Mouse (Mus musculus): ENCODE measurements around the gene Ighmbp2.
"Not testable (repeated sequence)": the region's sequence is repeated elsewhere in the genome, so short reads cannot be mapped to it uniquely, and the experiment has no call there.

Gene Ighmbp2

DNA sequence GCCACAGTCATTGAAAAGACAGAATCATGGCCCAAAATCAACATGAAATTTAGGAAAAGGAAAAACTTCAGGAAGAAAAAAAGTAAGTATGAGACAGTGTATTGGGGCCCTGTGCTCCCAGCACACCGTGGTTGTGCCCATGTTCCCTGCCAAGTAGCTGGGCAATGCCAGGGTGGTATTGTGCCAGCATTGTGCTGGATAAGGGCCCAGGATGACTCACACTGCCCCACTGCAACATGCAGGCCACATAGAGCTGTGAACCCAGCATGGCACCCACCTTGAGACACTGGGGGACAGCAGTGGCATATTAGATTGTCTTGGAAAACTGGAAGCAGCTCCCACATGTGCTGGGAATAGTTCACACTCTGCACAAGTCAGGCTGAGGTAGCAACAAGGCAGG, 6.2 kb upstream of the Ighmbp2 start:
- no peak for DNase-seq (ENCODE audit: low read depth, low spot score)

DNA sequence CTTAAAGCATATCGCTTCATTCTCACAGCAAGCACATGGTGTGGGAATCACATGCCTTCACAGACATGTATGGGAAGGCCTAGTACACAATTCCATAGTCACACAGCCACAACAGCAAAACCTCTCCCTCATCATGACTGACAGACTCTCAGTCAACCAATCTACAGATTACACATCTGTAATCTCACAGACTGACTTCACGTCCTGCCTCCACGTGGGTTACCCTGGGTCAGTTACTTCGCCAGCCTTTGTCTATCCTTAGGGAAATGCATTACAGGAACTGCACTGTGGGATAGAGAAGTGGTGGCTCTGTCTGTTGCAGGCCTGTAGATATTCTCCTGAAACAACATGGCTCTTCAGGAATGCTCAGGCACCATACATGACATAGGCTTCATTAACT, 931 bp downstream of the Ighmbp2 start:
- DNase-seq (ENCODE audit: low read depth, low spot score) = no peak

GRCm38 (mm10) chr19:3275744-3276365, 7.0 kb downstream of the Ighmbp2 start:
- DNase-seq (ENCODE audit: low read depth, low spot score) = no peak

DNA sequence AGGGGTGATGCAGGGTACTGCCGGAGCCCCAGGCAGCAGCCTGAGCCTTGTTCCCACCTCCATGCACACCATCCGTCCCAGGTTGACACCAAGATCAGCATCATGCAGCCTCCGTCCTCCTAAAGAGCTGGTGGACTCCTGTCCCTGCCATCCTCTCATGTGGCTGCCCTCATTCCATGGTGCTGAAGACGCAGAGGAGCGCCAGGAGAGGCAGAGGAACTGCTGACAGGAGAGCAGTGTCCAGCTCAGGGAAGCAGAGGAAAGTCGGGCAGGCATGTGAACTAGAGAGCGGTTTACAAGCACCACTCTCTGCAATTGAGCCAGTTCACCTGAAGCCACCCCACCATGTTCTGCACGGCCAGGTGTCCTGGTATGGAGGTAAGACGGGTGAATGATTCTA, 9.5 kb downstream of the Ighmbp2 start:
- DNase-seq (ENCODE audit: low read depth, low spot score) = no peak

- DNase-seq (ENCODE audit: low read depth, low spot score) = no peak
These were observed 11.5 kb downstream of the Ighmbp2 start for GRCm38 (mm10) chr19:3271366-3271765.

DNA sequence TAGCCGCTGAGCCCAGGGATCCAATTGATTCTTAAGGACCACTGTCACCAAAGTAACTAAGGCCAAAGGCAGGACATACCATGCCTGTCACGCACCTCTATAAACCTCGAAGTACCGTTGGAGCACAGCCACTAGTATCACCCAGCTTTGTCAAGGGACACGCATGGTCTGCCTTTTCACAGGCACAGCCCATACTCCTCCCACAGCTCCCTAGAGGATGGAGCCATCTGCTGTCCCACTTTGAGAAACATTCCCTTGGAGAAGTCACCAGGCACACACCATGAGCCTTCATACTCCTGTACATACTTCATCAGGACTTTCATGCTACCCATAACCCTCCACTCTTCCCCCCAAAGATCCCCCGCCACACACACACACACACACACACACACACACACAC, 13.0 kb downstream of the Ighmbp2 start:
- no peak for DNase-seq (ENCODE audit: low read depth, low spot score)

- no peak for DNase-seq (ENCODE audit: low read depth, low spot score)
These were observed 13.5 kb downstream of the Ighmbp2 start for GRCm38 (mm10) chr19:3269279-3269678.

- DNase-seq (ENCODE audit: low read depth, low spot score) = no peak
These were observed 14.4 kb downstream of the Ighmbp2 start for GRCm38 (mm10) chr19:3268218-3268980.

GRCm38 (mm10) chr19:3267340-3267739, 15.5 kb downstream of the Ighmbp2 start:
- no peak for DNase-seq (ENCODE audit: low read depth, low spot score)

DNA sequence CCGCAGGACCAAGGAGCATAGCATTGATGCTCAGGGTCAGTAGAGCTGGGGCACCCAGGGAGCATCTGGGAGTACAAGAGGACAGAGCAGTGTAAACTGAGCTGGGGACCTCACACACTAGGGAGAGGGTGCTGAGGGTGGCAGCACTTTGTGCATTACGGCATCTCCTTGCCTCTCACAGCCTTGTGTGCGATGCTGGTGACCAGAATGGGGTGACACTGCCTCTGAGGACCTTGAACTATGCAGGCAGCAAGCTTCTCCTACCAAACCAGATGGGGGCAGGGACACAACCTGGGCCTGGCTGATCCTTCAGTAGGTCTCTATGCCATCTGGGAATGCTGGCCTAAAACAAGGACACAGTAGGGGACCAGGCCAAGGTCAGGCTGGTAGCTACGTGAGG, 16.1 kb downstream of the Ighmbp2 start:
- no peak for DNase-seq (ENCODE audit: low read depth, low spot score)

DNA sequence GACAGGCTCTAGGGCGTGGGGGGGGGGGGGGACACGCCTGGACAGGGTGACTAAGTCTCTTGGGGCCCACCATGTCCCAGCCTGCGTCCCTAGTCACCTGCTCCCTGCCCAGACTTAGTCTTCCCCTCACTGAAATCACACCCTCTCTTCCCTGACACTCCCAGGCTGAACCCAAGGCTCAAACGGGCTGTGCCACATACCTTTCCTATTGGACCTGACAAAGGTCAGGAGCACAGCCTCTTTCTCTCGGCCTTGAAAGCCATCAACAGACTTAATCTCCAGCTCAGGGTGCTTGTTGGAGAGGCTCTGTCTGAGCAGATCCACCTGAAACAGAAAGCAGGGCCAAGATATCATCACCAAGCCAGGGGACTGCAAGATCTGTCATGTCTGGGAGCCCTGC, 16.7 kb downstream of the Ighmbp2 start:
- DNase-seq (ENCODE audit: low read depth, low spot score) = no peak

- DNase-seq (ENCODE audit: low read depth, low spot score) = no peak
These were observed 17.6 kb downstream of the Ighmbp2 start for GRCm38 (mm10) chr19:3265180-3265579.

DNA sequence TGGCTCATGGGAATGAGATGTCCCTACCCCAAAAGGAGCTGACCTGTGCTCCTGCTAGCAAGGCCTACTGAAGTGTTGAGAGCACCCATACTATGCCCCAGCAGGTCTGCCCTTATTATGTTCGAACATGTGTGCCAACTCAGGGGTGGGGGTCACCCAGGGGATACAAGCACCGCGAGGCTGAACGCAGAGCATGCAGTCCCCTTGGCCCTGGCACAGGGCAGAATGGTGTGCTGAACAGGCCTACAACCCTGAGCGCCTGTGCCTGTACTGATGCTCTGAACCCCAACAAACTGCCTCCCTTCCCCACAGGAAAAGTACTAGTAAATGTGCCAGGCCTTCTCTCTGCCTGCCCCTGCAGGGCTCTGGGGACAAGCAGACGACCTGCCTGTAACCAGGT, 18.5 kb downstream of the Ighmbp2 start:
- no peak for DNase-seq (ENCODE audit: low read depth, low spot score)

- no peak for DNase-seq (ENCODE audit: low read depth, low spot score)
These were observed 20.9 kb downstream of the Ighmbp2 start for GRCm38 (mm10) chr19:3261764-3262525.

GRCm38 (mm10) chr19:3261336-3261735, 21.5 kb downstream of the Ighmbp2 start:
- no peak for DNase-seq (ENCODE audit: low read depth, low spot score)

DNA sequence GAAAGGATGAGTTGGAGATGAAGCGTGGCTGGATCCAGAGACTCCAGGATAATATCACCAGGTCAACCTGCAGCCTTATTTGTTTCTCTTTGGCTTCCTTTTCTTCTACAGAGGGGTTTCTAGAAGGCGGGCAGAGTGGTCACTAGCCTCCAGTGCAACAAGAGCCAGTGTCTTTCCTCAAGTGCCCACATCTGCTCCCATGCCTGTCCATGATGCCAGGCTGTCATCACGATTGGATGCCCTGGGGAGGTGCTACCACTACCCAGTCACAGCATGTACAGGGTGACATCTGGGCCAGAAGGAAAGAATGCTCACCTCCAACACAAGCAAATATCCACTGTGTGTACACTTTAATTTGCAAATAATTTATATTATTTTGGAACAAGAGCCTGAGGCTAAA, 22.2 kb downstream of the Ighmbp2 start:
- DNase-seq (ENCODE audit: low read depth, low spot score) = no peak

GRCm38 (mm10) chr19:3260016-3260415, 22.8 kb downstream of the Ighmbp2 start:
- DNase-seq (ENCODE audit: low read depth, low spot score) = no peak

- not testable (repeated sequence) for DNase-seq (ENCODE audit: low read depth, low spot score)
These were observed 57.6 kb downstream of the Ighmbp2 start for GRCm38 (mm10) chr19:3225261-3225660.

DNA sequence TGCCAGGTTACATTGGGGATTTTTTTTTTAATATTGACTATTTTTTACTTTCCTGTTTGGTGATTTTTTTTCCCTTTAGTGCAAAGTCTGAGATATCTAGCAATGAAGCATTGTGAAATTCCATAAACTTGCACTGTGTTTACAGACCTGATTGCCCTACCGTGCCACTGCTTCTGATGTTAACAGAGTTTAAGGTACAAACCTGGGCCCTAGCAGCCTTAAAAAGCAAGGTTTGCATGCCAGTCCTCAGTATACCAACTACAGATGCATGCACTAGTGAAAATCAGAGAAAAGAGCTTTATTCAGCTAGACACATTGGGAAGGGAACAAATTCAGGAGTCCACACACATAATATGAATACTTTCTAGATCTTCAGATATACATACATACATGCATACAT, 67.9 kb downstream of the Ighmbp2 start:
- not testable (repeated sequence) for DNase-seq (ENCODE audit: low read depth, low spot score)
